Mouse (Mus musculus): ENCODE data around the gene Anapc15-ps. TPM values are rescaled to one million over a fixed set of nuclear protein-coding genes. Genes with fewer than 3 reads are reported as not detected.

Anapc15-ps gene
- polyA plus RNA-seq, 1 experiment, result 0.34 TPM

- TF ChIP-seq POLR2A (IDR thresholded peaks at IDR 0.05; ENCODE audit: borderline replicate concordance, extremely low read depth, insufficient read depth, insufficient read length, poor library complexity, severe bottlenecking), result no peak
- TF ChIP-seq CTCF (IDR thresholded peaks at IDR 0.05; ENCODE audit: borderline replicate concordance, extremely low read depth, insufficient read depth, insufficient read length), result no peak
- no peak for DNase-seq (ENCODE audit: low read depth)
Measured at GRCm38 (mm10) chr10:95624007-95624406, 49.2 kb downstream of the Anapc15-ps start.

GRCm38 (mm10) chr10:95623518-95623905 is 49.7 kb downstream of the Anapc15-ps start:
- TF ChIP-seq CTCF (IDR thresholded peaks at IDR 0.05; ENCODE audit: borderline replicate concordance, extremely low read depth, insufficient read depth, insufficient read length) (no peak), POLR2A (IDR thresholded peaks at IDR 0.05; ENCODE audit: borderline replicate concordance, extremely low read depth, insufficient read depth, insufficient read length, poor library complexity, severe bottlenecking) (no peak)
- no peak for DNase-seq (ENCODE audit: low read depth)

Other genes with a start within 250 kb of the Anapc15-ps start
- 138 and 177 TPM in 2 replicates for gene Mrpl42, start 171.5 kb downstream of the Anapc15-ps start, polyA plus RNA-seq (2012; rRNA removed)
- 231 and 242 TPM in 2 replicates for gene Ube2n, start 158.3 kb downstream of the Anapc15-ps start, polyA plus RNA-seq (2012; rRNA removed)
- gene Nudt4, start 109.3 kb downstream of the Anapc15-ps start, polyA plus RNA-seq (2012; rRNA removed), result 53.4 and 64.6 TPM in 2 replicates
- not detected in 2 replicates for gene Gm33543, start 169.5 kb upstream of the Anapc15-ps start, polyA plus RNA-seq (2012; rRNA removed)